Mouse (Mus musculus) liver, postnatal 0 days (tissue): ENCODE measurements at regions not wholly inside any gene's neighbourhood (a gene's known extent, or its start where the extent isn't known, plus 50 kb on each side); places are given as distances from the start of the nearest gene placed in this dataset.

Source experiments
- CTCF ChIP-seq: sonication (generic); IDR thresholded peaks from 2 replicates; pipeline ENCODE4 v1.5.1; 2016; ENCODE audit warnings: antibody characterized with exemption, low read depth
- EP300 ChIP-seq: IDR thresholded peaks from 2 replicates; pipeline ENCODE4 v1.6.1; 2016; ENCODE audit warnings: antibody characterized with exemption, low read depth, mild to moderate bottlenecking

DNA sequence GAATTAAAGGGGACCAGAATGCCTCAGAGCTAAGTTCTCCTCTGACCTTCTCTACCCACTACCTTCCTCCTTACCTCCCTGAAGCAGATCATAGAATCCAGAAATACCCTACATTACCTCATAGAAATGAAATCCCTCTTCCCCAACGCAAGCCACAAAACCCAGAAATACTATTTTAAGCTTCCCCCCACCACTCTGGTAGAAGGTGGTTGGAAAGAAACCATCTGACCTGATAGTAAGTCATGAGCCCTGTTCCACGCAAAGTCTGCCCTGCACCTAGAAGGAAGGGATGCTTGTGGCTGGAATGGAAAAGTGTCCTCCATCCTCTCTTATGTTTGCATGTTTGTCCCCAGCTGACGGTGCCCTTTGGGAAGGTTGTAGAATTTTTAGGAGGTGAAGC lies 283.8 kb downstream of the Spry2 start:
- TF ChIP-seq EP300 (no peak), CTCF (no peak)
